Mouse (Mus musculus) right cerebral cortex, postnatal 25 days (tissue): ENCODE measurements around the gene Acad9.

Source experiments
- DNase-seq: peaks from one replicate; pipeline ENCODE4 v3.0.0; 2022

Acad9 gene

DNA sequence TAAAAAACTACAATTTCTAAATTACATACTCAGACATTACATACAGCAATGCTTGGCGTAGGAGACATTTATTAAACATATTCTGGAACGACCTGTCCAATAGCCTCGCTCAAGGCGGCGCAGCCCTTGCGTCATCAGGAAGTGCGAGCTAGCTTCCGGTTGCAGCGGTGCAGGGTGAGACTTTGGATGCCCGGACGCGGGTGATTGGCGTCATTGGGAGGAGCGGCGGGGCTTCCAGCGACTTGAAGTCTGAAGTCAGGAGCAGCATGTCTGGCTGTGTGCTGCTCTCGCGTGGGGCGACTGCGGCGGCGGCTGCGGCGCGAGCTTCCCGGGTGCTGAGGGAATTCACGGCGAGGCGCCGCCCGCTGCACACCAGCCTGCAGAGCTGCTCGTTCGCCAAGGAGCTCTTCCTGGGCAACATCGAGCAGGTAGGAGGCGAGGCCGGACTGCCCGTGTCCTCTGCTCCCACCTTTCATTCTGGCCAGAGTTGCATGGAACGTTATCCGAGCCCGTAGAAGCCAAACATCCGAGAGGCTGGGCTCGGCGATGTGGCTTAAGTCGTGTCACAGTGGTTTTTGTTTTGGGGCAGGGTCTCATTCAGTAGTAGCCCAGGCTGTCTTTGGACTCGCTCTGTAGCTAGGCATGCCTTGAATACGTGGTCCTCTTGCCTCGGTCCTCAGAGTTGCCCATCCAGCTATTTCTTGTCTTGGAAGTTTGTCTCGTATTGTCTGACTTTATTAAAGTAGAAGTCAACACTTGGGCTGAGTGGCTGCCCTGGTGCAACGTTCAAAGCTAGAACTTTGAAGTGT lies at the start of gene Acad9:
TSS of gene Acad9 (plus strand) at position 137 of the 809 bp plus-strand sequence.
- peak; percentile 96 for DNase-seq

DNA sequence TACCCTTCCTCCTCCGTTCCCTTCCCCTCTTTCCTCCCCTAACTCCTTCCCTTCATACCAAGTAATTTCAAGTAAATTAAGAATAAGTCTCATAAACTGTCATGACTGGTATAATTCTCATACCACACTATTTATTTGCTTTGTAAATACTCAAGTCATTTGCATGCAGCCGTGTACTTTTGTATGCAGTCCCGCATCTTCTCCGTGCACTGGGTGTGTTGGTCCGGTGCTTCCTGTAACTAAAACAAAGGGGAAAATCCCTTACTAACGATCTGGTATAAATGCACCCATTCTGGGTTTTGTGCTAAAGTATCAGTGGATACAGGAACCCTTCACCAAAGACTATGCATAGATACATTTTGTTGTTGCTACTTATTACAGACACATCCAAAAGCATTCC lies 40.0 kb upstream of the Acad9 start:
- no peak for DNase-seq

DNA sequence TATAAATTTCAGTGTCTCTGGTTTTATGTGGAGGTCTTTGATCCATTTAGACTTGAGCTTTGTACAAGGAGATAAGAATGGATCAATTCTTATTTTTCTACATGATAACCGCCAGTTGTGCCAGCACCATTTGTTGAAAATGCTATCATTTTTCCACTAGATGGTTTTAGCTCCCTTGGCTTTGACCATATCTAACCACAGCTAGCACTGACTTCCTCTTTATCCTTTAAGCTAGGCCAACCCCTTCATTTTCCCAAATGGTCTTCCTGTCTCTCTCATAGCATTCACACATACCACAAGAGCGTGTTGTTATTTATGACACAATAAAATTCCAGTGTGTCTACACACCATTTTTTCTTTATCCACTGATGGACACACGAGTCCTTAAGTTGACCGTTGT lies 35.8 kb upstream of the Acad9 start:
- no peak for DNase-seq

DNA sequence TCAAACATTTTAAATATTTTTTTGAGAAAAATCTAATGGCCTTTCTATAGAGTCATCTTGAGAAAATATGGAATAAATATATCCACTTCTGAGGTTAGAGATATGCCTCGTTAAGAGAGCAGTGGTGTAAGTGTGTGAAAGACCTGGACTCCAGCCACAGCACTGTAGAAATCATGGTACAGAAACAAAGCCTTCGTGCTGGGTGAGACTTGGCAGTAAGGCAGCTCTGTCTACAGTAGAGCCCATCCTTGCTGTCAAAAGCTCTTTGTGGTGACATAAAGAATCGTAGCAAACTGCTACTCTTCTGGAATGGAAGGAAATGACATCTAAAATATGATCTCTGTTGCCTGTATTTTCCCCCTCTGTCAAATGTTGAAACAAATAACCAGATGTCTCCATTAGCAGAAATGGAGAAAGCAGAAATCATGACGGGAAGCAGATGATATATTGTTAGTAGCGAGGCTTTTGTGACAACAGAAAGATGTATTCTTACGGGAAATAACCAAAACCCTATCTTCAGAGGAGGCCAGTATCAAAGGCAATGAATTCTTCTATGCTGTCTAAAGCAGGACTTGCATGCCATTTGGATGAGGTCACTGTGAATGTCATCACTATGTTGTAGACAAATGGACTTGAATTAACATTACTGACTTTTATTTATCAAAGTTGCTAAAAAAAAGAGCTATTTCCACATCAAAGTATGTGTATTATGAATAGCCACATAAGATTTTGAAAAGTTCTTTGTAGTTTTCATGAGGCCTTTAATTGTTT lies 33.9 kb upstream of the Acad9 start:
- no peak for DNase-seq

DNA sequence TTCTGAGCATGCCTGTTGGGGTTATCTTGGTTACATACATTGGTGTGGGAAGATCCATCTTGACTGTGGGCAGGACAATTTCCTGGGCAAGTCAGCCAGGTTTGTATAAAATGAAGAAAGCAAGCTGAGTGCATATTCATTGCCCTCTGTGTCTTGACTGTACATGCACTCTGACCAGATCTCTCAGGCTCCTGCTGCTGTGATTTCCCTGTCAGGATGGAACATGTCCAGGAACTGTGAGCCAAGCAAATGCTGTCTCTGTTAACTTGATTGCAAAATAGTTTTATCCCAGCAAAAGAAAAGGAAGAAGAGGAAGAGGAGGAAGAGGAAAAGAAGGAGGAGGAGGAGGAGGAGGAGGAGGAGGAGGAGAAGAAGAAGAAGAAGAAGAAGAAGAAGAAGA lies 21.3 kb upstream of the Acad9 start:
- no peak for DNase-seq

DNA sequence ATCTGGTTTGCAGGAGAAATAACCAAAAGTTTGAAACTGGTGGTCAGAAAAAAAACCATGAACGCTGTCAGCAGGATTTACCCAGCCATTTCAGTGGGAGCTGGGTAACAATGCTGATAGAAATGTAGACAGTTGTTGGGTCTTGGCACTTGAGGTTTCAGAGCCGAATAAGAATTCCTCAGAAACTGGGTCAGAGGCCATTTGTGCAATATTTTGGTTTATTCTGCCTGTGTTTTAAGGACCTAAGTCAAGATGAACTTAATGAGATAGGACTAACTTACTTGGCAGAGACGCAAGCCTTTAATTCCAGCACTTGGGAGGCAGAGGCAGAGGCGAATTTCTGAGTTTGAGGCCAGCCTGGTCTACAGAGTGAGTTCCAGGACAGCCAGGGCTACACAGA lies 20.7 kb upstream of the Acad9 start:
- DNase-seq: no peak

DNA sequence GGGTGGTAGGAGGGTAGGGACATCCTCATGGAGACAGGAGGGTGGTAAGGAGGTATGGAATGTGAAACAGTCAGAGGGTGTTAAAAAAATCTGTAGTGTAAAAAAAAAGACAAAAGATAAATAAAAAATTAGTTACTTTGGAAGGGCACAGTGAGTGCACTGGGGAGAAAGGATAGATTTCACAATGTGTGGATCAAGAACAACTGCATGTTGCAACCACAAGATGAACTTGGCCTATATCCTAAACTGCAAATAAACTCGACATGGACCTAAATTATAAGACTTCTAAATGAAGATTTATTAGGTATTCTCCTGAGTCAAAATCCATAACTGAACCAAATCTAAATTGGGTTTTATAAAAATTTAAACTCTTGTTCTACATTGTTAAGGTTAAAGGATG lies 16.7 kb upstream of the Acad9 start:
- no peak for DNase-seq

DNA sequence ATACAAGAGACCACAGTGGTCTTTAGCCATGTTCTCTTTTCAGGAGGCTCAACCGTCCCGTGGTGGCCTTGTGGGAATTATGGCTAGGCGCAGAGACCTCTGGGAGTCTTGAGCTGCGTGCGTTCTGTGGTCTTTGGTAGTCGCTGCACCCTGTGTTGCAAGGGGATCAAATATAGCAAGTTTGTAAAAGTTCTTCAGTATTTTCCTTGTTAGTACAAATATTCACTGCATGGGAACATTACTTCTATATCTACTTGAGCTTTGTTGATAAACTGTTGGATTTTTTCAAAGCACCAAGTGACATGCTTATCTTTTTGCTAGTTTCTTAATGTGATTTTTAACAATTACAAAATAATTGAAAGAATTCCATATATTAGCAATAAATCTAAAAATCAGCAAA lies 12.3 kb upstream of the Acad9 start, which contains the start of gene Ccdc144b:
TSS of gene Ccdc144b (minus strand) at position 101 of the 400 bp plus-strand sequence.
- no peak for DNase-seq

DNA sequence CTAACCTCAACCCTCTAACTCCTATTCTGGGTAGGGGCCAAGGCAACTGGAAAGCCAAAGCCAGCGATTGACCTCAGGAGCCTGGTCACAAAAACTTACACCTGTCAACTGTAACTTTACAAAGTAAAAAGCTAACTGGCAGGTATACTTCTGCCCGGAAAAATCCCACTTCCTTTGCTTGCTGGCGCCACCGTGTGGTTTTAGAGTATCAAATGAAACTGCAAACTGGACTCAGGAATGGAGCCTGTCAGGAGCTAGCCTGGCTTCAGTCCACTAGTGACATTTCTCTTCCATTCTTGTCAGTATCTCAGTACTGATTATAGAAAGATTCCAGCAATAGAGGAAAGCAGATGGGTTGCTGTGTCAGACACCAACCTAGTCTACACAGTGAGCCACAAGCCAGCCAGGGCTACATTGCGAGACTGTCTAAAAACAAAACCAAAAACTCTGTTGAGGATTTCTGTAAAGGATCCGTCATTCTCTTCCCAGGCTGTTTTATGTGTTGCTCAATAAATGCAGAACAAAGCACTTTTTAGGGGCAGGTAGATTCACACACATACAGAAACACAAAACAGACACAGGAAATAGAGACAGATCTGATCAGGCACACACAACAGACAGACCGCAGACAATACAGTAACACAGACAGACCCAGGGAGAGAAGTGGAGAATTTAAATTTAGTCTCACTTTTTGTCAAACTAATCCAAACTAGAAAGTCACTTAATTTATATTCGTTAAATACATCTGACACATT lies 5.5 kb upstream of the Acad9 start:
- peak; percentile 51 for DNase-seq

DNA sequence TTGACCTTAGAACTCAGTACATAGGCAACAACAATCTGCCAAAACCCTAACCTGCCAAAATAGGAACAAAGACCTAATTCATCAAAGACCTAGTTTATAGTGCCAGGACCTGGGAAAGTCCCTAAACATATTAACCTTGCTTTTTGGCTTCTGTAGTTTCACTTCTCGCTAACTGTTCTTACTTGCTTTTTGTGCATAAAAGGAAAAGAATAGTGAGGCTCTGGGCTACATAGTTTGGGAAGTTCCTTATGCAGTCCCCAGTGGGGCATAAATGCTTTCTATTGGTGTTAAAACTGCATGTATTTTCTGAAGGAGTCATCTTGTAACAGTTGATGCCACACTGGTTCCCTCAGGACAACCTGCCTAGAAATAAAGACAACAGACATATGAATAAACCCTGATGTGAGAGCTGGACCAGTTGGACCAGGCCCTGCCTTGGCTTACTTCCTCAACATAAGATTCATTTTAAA lies 1.2 kb upstream of the Acad9 start:
- DNase-seq: no peak

DNA sequence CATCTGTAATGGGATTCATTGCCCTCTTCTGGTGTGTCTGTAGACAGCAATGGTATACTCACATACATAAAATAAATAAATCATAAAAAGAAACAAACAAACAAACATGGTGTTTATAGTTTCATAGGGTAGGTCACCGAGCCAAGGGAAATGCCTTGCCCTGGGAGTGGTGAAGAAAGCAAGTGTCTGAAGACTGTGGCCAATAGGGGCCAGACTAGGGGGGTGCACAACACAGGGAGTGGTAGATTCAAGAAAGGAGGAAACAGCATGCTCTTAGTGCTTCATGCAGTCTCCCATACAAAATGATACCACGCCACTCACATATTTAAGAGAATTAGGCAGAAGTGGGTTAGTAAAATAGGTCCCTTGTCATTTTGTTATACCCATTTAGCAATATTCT lies 613 bp upstream of the Acad9 start:
- no peak for DNase-seq

DNA sequence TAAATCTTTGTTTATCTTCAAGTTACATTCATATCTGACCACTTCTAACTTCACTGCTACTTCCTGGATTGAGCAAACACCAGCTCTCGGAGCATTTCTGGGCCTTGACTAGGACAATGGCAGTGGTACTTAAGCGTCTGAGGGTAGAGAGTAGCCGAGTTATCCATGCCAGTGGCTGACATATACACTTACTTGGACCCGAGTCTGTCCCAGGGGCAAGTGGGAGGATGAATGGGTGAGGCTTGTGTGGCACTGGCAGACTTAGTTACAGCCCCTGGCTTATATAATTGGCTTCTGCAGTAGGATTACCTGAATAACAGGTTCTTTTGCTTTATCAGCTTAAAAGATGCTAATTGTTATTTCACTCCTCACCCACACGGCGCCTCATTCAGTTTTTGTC lies 2.0 kb downstream of the Acad9 start:
- no peak for DNase-seq

DNA sequence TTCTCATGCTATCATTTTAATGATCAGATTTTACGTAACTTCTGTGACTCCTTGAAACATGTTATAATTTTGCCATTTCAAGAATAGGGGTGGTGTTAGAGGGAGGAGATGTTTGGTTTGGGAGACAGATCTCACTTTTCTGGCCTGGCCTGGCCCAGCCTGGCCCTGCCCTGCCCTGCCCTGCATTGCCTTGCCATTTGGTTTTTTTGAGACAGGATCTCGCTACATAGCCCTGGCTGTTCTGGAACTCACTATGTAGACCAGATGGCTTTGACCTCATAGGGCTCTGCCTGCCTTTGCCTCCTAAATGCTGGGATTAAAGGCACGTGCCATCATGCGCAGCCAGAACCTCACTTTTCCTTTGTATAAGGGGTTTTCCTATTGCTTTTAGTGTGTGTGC lies 4.7 kb downstream of the Acad9 start:
- DNase-seq: no peak

DNA sequence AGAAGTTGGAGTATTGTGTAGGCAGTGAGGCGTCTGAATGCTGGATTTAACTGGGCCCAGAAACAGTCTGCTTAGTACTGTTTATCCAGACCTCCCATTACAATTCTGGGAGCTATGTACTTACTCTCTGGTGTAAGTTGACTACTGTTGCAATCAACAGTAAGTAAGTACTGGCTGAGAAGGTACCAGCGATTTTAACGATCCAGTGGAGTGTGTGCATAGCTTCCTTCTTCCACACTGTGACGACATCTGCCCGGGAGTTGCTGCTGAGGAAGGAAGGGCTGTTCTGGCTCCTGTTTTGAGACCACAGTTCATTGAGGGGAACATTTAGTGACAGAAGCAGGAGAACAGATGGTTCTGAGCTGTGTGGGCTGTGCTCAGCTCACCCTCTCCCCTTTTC lies 5.3 kb downstream of the Acad9 start:
- no peak for DNase-seq

DNA sequence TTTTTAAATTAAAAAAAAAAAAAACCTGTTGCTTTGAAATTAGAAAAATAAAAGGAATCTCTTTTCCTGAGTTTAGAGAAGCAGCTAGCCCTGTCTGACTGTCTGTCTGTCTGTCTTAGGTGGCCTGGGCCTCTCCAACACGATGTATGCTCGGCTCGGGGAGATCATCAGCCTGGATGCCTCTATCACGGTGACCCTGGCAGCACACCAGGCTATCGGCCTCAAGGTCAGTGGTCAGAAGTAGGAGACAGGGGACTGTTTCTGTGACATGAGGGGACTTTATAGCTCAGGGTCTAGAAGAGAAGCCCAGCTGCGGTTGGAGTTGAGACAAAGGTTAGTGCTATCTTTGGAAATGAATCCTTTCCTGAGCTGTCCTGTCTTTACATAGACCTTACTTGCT lies 8.5 kb downstream of the Acad9 start:
- DNase-seq: no peak

DNA sequence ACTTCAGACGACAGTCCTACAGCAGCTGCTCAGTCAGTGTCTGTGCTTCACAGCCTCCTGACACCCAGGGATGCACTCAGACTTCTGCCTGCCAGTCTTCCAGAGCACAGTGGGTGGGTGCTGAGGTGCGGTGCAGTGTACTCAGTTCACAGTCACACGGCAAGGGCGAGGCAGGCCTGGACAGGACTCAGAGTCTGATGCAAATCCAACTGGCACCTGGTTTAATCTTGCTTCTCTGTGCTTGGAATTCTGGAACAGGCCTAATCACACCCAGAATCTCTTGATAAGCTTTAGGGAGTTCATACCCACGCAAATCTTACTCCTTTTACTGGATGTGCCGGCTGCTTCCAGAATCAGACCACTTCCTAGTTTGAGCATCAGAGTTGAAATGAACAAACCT lies 9.7 kb downstream of the Acad9 start:
- no peak for DNase-seq

DNA sequence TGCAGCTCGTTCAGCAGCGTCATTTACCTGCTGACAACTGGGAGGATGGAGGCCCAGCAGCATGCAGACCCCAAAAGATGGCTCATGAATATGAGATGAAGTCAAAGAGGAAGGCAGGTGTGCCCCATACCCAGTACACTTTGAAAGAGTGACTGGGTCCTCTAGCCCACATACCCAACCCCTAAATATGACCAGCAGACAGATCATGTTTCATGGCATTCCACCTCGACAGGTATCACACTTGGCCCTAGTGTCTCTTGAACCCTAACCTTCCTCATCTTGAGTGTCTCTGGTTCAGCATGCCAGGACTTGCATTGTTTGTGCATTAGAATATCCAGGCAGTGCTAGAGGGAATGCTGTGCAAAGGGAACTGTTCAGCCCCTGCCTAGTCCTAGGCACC lies 11.6 kb downstream of the Acad9 start:
- no peak for DNase-seq

DNA sequence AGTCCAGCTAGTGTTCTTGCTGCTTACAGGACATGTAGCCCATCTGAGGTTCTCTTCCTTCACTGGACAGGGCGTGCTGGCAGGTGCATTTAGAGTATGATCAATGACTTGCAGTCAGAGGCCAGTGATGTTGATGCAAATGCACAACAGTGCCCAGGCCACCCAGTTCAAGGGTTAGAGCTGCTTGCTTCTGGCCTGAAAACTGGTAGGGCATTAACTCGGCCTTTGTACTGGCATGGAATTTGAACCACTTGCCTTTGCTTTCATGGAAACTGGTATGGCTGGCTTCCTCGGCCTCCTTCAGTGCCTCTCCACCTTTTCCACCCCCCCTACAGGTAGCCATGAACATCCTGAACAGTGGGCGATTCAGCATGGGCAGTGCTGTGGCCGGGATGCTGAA lies 14.1 kb downstream of the Acad9 start:
- DNase-seq: no peak

DNA sequence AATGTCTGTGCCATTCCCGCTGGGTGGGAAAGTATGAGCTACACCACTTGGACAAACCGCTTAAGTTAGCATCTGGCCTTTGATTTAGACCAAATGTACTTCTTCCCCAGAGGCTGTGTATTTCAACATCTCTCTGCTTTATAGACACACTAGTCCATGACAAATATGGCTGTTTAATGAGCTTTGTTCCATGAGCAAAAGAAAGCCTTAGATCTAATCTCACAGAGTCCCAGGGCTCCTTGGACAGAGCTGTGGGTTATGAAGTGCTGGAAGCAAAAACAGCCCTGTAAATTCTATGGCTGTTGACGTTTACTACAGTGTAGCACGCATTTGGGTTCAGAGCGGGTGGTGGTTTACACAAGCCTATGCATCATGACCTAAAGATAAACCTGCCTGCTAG lies 15.0 kb downstream of the Acad9 start:
- no peak for DNase-seq

DNA sequence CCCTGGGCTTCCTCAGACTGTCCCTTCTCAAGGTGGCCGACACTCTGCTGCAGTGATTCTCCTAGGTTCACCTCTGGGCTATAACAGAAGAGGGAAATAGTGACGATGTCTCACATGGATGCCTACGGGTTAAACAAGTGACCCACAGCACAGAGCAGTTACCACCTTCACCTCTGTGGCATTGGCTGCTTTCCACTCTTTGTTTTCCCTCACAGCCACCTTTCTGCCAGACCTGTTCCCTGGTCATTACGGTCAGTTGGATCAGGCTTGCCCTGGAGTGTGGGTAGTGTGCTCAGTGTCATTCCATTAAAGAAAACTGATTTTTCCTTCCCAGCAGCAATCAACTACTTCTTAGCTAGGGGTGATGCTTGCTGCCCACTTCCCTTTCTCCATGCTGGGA lies 17.1 kb downstream of the Acad9 start:
- DNase-seq: no peak

DNA sequence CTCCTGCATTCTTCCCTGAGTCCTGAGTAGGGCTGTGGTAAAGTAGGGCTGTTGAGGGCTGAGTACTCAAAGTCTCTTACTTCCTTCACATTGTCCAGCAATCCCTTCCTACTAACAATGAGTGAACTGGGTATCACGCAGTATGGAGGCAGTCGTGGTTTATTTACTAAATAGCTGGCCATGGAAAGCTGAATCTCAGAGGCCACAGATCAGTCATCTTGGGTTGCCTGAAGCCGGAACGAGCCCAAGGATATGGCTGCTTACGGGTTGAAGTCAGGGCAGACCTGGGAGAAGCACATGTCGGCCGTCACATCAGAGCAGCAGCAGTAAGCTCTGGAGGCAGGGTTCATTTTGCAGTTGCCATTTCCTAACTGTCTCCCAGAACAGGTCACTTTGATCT lies 17.6 kb downstream of the Acad9 start:
- DNase-seq: no peak

DNA sequence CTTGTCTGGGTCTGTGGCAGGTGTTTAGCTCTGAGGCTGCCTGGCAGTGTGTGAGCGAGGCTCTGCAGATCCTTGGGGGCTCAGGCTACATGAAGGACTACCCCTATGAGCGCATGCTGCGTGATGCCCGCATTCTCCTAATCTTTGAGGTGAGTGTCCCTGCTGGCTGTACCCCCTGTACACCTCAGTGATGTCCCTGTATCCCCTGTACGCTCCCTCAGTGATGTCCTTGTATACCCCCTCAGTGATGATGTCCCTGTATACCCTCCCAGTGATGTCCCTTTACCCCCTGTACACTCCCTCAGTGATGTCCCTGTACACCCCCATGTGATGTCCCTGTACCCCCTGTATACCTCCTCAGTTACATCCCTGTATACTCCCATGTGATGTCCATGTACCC lies 19.6 kb downstream of the Acad9 start:
- no peak for DNase-seq

DNA sequence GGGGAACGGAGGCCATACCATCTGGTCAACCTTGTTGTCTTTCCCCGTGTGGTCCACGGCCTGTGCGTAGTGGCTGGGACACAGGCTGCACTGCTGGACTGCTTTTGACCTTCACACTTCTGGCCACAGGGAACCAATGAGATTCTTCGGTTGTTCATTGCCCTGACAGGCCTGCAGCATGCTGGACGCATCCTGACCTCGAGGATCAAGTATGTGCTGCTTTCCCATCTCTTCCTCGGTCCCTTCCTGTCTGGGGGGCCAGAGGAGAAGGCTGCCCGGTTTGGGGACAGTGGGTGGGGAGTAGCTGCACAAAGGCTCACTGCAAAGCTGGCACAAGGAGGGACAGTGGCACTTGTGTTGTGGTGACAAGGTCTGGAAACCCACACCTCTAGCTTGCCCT lies 21.8 kb downstream of the Acad9 start:
- no peak for DNase-seq

DNA sequence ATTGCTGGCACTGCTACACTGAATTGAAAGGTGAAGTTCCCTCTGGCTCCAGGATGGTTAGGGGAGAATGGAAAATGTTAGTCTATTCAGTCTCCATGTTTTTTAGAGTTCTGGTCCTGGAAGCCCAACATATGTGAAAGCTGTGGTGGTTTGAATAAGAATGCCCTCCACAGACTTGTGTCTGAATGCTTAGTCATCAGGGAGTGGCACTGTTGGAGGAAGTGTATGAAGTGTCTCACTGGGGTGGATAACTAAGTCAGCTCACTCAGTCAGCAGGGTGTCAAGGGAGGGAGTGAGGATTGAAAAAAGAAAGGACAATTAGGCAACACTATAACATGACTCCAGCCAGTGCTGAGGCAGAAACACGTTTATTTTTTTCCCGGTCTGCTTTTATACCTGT lies 29.6 kb downstream of the Acad9 start:
- DNase-seq: no peak
